Mouse (Mus musculus) heart, embryonic 10.5 days (tissue): ENCODE data around the gene Ddx27. TPM values are rescaled to one million over a fixed set of nuclear protein-coding genes. Genes with fewer than 3 reads are reported as not detected.
"Not testable (repeated sequence)": the region's sequence is repeated elsewhere in the genome, so short reads cannot be mapped to it uniquely, and the experiment has no call there.

Source experiments
- DNase-seq: peaks from one replicate; pipeline ENCODE4 v3.0.0-alpha.2; 2017; ENCODE audit warnings: low spot score
- H3K27ac ChIP-seq: fragments of 300-500 bp; sonication (generic); 2 replicates; pipeline ENCODE4 v1.5.1; 2016; ENCODE audit warnings: mild to moderate bottlenecking
- H3K27me3 ChIP-seq: fragments of 300-500 bp; sonication (generic); 2 replicates; pipeline ENCODE4 v1.6.1; 2016; ENCODE audit warnings: mild to moderate bottlenecking; ENCODE audit not compliant: poor library complexity, insufficient read depth, severe bottlenecking
- H3K36me3 ChIP-seq: fragments of 300-500 bp; sonication (generic); 2 replicates; pipeline ENCODE4 v1.6.1; 2016; ENCODE audit warnings: mild to moderate bottlenecking, moderate library complexity
- H3K4me1 ChIP-seq: fragments of 300-500 bp; sonication (generic); 2 replicates; pipeline ENCODE4 v1.6.1; 2016; ENCODE audit warnings: mild to moderate bottlenecking
- H3K4me3 ChIP-seq: fragments of 300-500 bp; sonication (generic); 2 replicates; pipeline ENCODE4 v1.5.1; 2016; ENCODE audit warnings: mild to moderate bottlenecking, moderate library complexity
- H3K9me3 ChIP-seq: fragments of 300-500 bp; sonication (generic); 2 replicates; pipeline ENCODE4 v1.6.1; 2016; ENCODE audit warnings: mild to moderate bottlenecking, moderate library complexity
- WGBS: fragments of 180-500 bp; shearing (Covaris S2); methylation state at CpG from one replicate; pipeline ENCODE4 v1.1.7; 2016; 5-methylcytosine and 5-hydroxymethylcytosine counted together
- polyA plus RNA-seq: library from polyadenylated mRNA; unstranded; fragments of >200 nt; fragmentation: Nextera tagmentation; extraction: Ambion mirVana; gene quantifications from 2 replicates; pipeline ENCODE4 v1.2.1, GENCODE M21; 2016

Gene Ddx27
- polyA plus RNA-seq, 1 experiment from 2014 or later, result 59.4 TPM

- no peak overlapping the region for H3K27ac ChIP-seq
- no peak for DNase-seq
- 73% methylated on average over 9 of the region's 9 CpGs for WGBS
- no peaks in the 10 kb centered on the region for H3K9me3 ChIP-seq
- H3K4me1 ChIP-seq, result peaks cover 6% of the 10 kb centered on the region; the same call in 1 of the 2 replicates
- no peaks in the 10 kb centered on the region for H3K27me3 ChIP-seq
- no peaks in the 10 kb centered on the region for H3K36me3 ChIP-seq
- no peak overlapping the region for H3K4me3 ChIP-seq
Measured at GRCm38 (mm10) chr2:167001486-167001885, 13.5 kb upstream of the Ddx27 start.

GRCm38 (mm10) chr2:167004099-167004854 lies 10.7 kb upstream of the Ddx27 start:
- H3K9me3 ChIP-seq, result no peaks in the 10 kb centered on the region
- no peak overlapping the region for H3K27ac ChIP-seq
- no peak for DNase-seq
- 47% methylated on average over 8 of the region's 8 CpGs for WGBS
- H3K36me3 ChIP-seq, result no peaks in the 10 kb centered on the region
- no peak overlapping the region for H3K4me3 ChIP-seq
- no peaks in the 10 kb centered on the region for H3K27me3 ChIP-seq
- peaks cover 13% of the 10 kb centered on the region for H3K4me1 ChIP-seq

GRCm38 (mm10) chr2:167006355-167006754 lies 8.6 kb upstream of the Ddx27 start:
- Histone ChIP-seq H3K9me3 (no peaks in the 10 kb centered on the region), H3K4me3 (no peak overlapping the region), H3K4me1 (peaks cover 18% of the 10 kb centered on the region), H3K27ac (no peak overlapping the region), H3K36me3 (no peaks in the 10 kb centered on the region), H3K27me3 (no peaks in the 10 kb centered on the region)
- no peak for DNase-seq
- WGBS, result 79% methylated on average over 2 of the region's 2 CpGs

- no peaks in the 10 kb centered on the region for H3K9me3 ChIP-seq
- no peak overlapping the region for H3K4me3 ChIP-seq
- DNase-seq, result no peak
- 75% methylated on average over 13 of the region's 13 CpGs for WGBS
- H3K27ac ChIP-seq, result no peak overlapping the region
- H3K4me1 ChIP-seq, result peaks cover 18% of the 10 kb centered on the region
- no peaks in the 10 kb centered on the region for H3K27me3 ChIP-seq
- no peaks in the 10 kb centered on the region for H3K36me3 ChIP-seq
Measured at GRCm38 (mm10) chr2:167007001-167007491, 7.9 kb upstream of the Ddx27 start.

GRCm38 (mm10) chr2:167007565-167007964 lies 7.4 kb upstream of the Ddx27 start:
- 71% methylated on average over 4 of the region's 4 CpGs for WGBS
- H3K36me3 ChIP-seq, H3K27me3 ChIP-seq, H3K4me3 ChIP-seq, DNase-seq, H3K27ac ChIP-seq, H3K9me3 ChIP-seq: not testable (repeated sequence)
- H3K4me1 ChIP-seq, result peaks cover 18% of the 10 kb centered on the region

- no peak for DNase-seq
- 44% methylated on average over 4 of the region's 4 CpGs for WGBS
- H3K36me3 ChIP-seq, result no peaks in the 10 kb centered on the region
- H3K27me3 ChIP-seq, result no peaks in the 10 kb centered on the region
- H3K4me1 ChIP-seq, result peaks cover 16% of the 10 kb centered on the region
- no peak overlapping the region for H3K4me3 ChIP-seq
- no peak overlapping the region for H3K27ac ChIP-seq
- H3K9me3 ChIP-seq, result no peaks in the 10 kb centered on the region
Measured at GRCm38 (mm10) chr2:167009483-167009882, 5.5 kb upstream of the Ddx27 start.

GRCm38 (mm10) chr2:167010546-167010945 lies 4.4 kb upstream of the Ddx27 start:
- Histone ChIP-seq H3K27ac (no peak overlapping the region), H3K4me3 (no peak overlapping the region), H3K27me3 (no peaks in the 10 kb centered on the region), H3K36me3 (no peaks in the 10 kb centered on the region), H3K4me1 (peaks cover 16% of the 10 kb centered on the region), H3K9me3 (no peaks in the 10 kb centered on the region)
- DNase-seq, result no peak
- WGBS, result 79% methylated on average over 3 of the region's 3 CpGs

- Histone ChIP-seq H3K4me1 (peaks cover 16% of the 10 kb centered on the region), H3K27ac (peak overlapping the region; percentile 84), H3K27me3 (no peaks in the 10 kb centered on the region), H3K4me3 (peak overlapping the region; percentile 93), H3K9me3 (no peaks in the 10 kb centered on the region), H3K36me3 (peaks cover 32% of the 10 kb centered on the region)
- DNase-seq, result peak; percentile 83
- under 1% methylated on average over 21 of the region's 21 CpGs for WGBS
Measured at GRCm38 (mm10) chr2:167015382-167015718, 357 bp downstream of the Ddx27 start.

- H3K9me3 ChIP-seq, result no peaks in the 10 kb centered on the region
- peaks cover 16% of the 10 kb centered on the region for H3K4me1 ChIP-seq
- H3K27ac ChIP-seq, result no peak overlapping the region
- H3K36me3 ChIP-seq, result peaks cover 67% of the 10 kb centered on the region
- H3K4me3 ChIP-seq, result no peak overlapping the region
- 92% methylated on average over 10 of the region's 10 CpGs for WGBS
- no peaks in the 10 kb centered on the region for H3K27me3 ChIP-seq
- DNase-seq, result no peak
Measured at GRCm38 (mm10) chr2:167019396-167019795, 4.4 kb downstream of the Ddx27 start.

GRCm38 (mm10) chr2:167028553-167028952 lies 13.6 kb downstream of the Ddx27 start:
- Histone ChIP-seq H3K4me3 (no peak overlapping the region), H3K27ac (no peak overlapping the region), H3K9me3 (no peaks in the 10 kb centered on the region), H3K27me3 (no peaks in the 10 kb centered on the region), H3K36me3 (peaks cover 96% of the 10 kb centered on the region), H3K4me1 (no peaks in the 10 kb centered on the region)
- WGBS, result 97% methylated on average over 7 of the region's 7 CpGs
- no peak for DNase-seq

- H3K4me1 ChIP-seq, result no peaks in the 10 kb centered on the region
Measured at GRCm38 (mm10) chr2:167030507-167030906, 15.5 kb downstream of the Ddx27 start.

GRCm38 (mm10) chr2:167037710-167038109 lies 22.7 kb downstream of the Ddx27 start:
- WGBS, result 94% methylated on average over 12 of the region's 12 CpGs
- H3K27ac ChIP-seq, result no peak overlapping the region
- H3K27me3 ChIP-seq, result no peaks in the 10 kb centered on the region
- H3K4me1 ChIP-seq, result peaks cover 8% of the 10 kb centered on the region
- H3K36me3 ChIP-seq, result peaks cover 100% of the 10 kb centered on the region
- H3K4me3 ChIP-seq, result no peak overlapping the region
- no peaks in the 10 kb centered on the region for H3K9me3 ChIP-seq
- DNase-seq, result no peak

More at GRCm38 (mm10) chr2:167030507-167030906, 15.5 kb downstream of the Ddx27 start:
- Histone ChIP-seq H3K36me3 (peaks cover 99% of the 10 kb centered on the region), H3K9me3 (no peaks in the 10 kb centered on the region), H3K27ac (no peak overlapping the region), H3K27me3 (no peaks in the 10 kb centered on the region), H3K4me3 (no peak overlapping the region)
- 95% methylated on average over 4 of the region's 4 CpGs for WGBS
- no peak for DNase-seq

GRCm38 (mm10) chr2:167038297-167038696 lies 23.3 kb downstream of the Ddx27 start:
- WGBS, result 90% methylated on average over 6 of the region's 6 CpGs
- Histone ChIP-seq H3K9me3 (no peaks in the 10 kb centered on the region), H3K27me3 (no peaks in the 10 kb centered on the region), H3K27ac (no peak overlapping the region), H3K36me3 (peaks cover 100% of the 10 kb centered on the region), H3K4me1 (peaks cover 13% of the 10 kb centered on the region), H3K4me3 (no peak overlapping the region)
- no peak for DNase-seq

GRCm38 (mm10) chr2:167038716-167039115 lies 23.7 kb downstream of the Ddx27 start:
- H3K36me3 ChIP-seq, result peaks cover 99% of the 10 kb centered on the region
- no peaks in the 10 kb centered on the region for H3K27me3 ChIP-seq
- H3K9me3 ChIP-seq, result no peaks in the 10 kb centered on the region
- DNase-seq, result no peak
- 90% methylated on average over 7 of the region's 7 CpGs for WGBS
- H3K27ac ChIP-seq, result no peak overlapping the region
- H3K4me1 ChIP-seq, result peaks cover 13% of the 10 kb centered on the region
- H3K4me3 ChIP-seq, result no peak overlapping the region
